Mouse (Mus musculus) heart, adult 2 months (tissue): Measurements from ENCODE around the gene Marc2. TPM values are rescaled to one million over a fixed set of nuclear protein-coding genes. Genes with fewer than 3 reads are reported as not detected.

Experiments
- DNase-seq, 2 experiments: peaks; one replicate each; pipeline ENCODE4 v3.0.0; 2021
- H3K27ac ChIP-seq: fragments of 200-600 bp; 2 replicates; pipeline ENCODE4 v1.8.1; 2022
- H3K27me3 ChIP-seq: fragments of 200-500 bp; 2 replicates; pipeline ENCODE4 v1.6.1; 2012; ENCODE audit warnings: mild to moderate bottlenecking, low read length, inconsistent platforms, mixed read lengths; ENCODE audit not compliant: control insufficient read depth, insufficient read depth
- H3K36me3 ChIP-seq: fragments of 200-500 bp; 2 replicates; pipeline ENCODE4 v1.6.1; 2012; ENCODE audit warnings: low read length, inconsistent platforms; ENCODE audit not compliant: control insufficient read depth, insufficient read depth
- H3K4me1 ChIP-seq: fragments of 200-500 bp; 2 replicates; pipeline ENCODE4 v1.6.1; 2011; ENCODE audit warnings: low read length; ENCODE audit not compliant: control insufficient read depth, insufficient read depth
- H3K4me3 ChIP-seq: fragments of 200-600 bp; 2 replicates; pipeline ENCODE4 v1.8.1; 2022
- H3K79me2 ChIP-seq: fragments of 200-500 bp; replicated peaks from 2 replicates; pipeline ENCODE4 v1.6.1; 2012; ENCODE audit warnings: mild to moderate bottlenecking, inconsistent platforms, low read length, moderate library complexity, mixed read lengths; ENCODE audit not compliant: control insufficient read depth, insufficient read depth
- H3K9ac ChIP-seq: fragments of 200-500 bp; 2 replicates; pipeline ENCODE4 v1.6.1; 2012; ENCODE audit warnings: low read depth, mild to moderate bottlenecking, control low read depth, inconsistent platforms, low read length, mixed read lengths
- CTCF ChIP-seq: fragments of 200-600 bp; IDR thresholded peaks from 2 replicates; pipeline ENCODE4 v1.8.1; 2022; ENCODE audit warnings: antibody characterized with exemption, mild to moderate bottlenecking, moderate library complexity
- EP300 ChIP-seq: fragments of 200-500 bp; IDR thresholded peaks from 2 replicates; pipeline ENCODE4 v1.6.1; 2011; ENCODE audit warnings: low read depth, low read length, control low read depth; ENCODE audit not compliant: insufficient read depth
- POLR2A ChIP-seq: fragments of 200-500 bp; IDR thresholded peaks from 2 replicates; pipeline ENCODE4 v1.6.1; 2011; ENCODE audit warnings: mild to moderate bottlenecking, low read depth, low read length, control low read depth; ENCODE audit not compliant: insufficient read depth
- WGBS: fragments of 180-500 bp; shearing (Covaris S2); methylation state at CpG from one replicate; pipeline ENCODE4 v1.1.7; 2018; 5-methylcytosine and 5-hydroxymethylcytosine counted together
- intact Hi-C: fragments of 180-260 bp; cut with DNase I; formaldehyde crosslinking; loops from one replicate; pipeline ENCODE4 v1.15.1; 2025
- polyA plus RNA-seq: library from polyadenylated mRNA; depleted of rRNA; stranded (reverse); fragments of >200 nt; gene quantifications from 2 replicates; pipeline ENCODE4 v1.2.3, GENCODE M21; 2012
- total RNA-seq, 2 experiments: library from RNA; stranded (reverse); gene quantifications; 2 replicates each; pipeline ENCODE4 v1.2.3; 2021

Marc2 gene
- total and polyA plus RNA-seq, 3 experiments = 41.6 to 146 (median 106) TPM

DNA sequence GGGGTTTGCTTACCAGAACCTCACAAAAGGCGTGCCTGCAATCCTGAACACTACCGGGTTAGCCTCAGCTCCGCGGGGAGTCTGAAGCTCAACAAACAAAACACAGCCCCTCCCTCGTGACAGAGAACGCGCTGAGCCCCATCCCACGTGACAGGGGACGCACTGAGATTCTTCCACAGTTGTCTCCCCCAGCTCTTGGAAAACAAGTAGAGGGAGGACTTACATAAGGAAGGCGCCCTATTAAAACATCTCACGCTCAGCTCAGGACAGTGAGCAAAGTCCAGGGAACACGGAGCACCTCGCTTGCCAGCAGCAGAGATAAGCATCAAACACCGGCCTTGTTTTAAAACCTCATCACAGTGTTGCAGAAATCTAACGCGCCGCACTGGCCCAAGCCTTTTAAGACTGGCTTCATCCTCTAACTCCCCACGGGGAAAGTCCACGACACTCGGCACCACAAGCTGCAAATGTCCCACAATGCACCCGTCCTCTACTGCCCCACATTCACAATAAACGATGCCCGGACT is 19.0 kb downstream of the Marc2 start:
- H3K79me2 ChIP-seq = no peaks in the 10 kb centered on the region
- no peaks in the 10 kb centered on the region for H3K27me3 ChIP-seq
- TF ChIP-seq EP300 = no peak
- no peak for TF ChIP-seq CTCF
- peaks cover 4% of the 10 kb centered on the region for H3K4me1 ChIP-seq
- peak; percentile 19 to 29 for DNase-seq
- intact Hi-C loops = loop anchor here (2.0 kb wide), 1 partner anchor 18 kb away; no protein-coding TSS in a partner anchor
- no peaks in the 10 kb centered on the region for H3K36me3 ChIP-seq
- H3K4me3 ChIP-seq = no peak overlapping the region
- no peak overlapping the region; the same call in 1 of the 2 replicates for H3K27ac ChIP-seq
- WGBS = 52% methylated on average over 23 of the region's 23 CpGs
- no peak overlapping the region for H3K9ac ChIP-seq

DNA sequence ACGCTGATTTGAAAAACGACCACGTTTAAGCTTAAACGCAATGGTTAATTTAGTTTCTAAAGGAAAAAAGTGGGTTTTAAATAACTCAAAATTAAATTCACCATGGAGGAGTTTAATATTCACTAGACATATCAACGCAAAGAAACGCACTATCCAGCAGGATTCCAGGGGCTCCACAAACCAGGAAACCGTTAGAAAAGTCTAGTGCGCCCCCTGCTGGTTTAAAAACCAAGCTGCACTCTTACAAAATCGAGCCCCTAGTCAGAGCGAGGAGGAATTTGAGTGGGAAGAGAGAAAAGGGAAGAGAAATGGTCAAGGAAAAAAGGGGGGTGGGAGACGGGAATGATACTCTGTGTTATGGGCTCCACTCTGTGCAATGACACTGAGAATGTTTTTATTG is 21.2 kb downstream of the Marc2 start:
- H3K36me3 ChIP-seq = no peaks in the 10 kb centered on the region
- peak overlapping the region; percentile 38 for H3K27ac ChIP-seq
- TF ChIP-seq EP300 (no peak), POLR2A (no peak), CTCF (peak; percentile 69)
- no peaks in the 10 kb centered on the region for H3K79me2 ChIP-seq
- DNase-seq = no peak
- H3K27me3 ChIP-seq = no peaks in the 10 kb centered on the region
- WGBS = 15% methylated on average over 11 of the region's 11 CpGs
- intact Hi-C loops = loop anchor here (2.0 kb wide), 2 partner anchors 28 to 68 kb away; no protein-coding TSS in a partner anchor
- no peak overlapping the region; the same call in 1 of the 2 replicates for H3K4me3 ChIP-seq
- H3K4me1 ChIP-seq = peaks cover 4% of the 10 kb centered on the region
- no peak overlapping the region for H3K9ac ChIP-seq

DNA sequence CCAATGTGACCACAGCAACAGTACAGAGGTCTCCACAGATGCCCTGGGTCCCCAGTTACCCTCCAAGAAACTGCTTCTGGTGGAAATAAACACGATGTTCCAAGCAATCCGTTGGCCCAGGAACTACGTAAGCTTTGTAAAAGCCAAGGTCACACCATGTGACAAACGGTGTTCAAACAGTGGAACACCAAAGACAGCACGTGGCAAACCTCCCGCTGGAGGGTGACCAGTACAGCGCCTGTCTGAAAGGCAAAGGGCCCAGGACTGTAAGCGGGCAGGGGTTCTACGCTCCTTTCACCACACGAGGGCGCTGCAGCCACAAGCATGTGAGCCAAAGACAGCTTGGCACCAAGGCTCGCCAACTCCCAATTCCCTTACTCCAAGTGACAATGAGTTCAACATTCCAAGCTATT is 21.8 kb downstream of the Marc2 start:
- WGBS = 2% methylated on average over 12 of the region's 12 CpGs
- TF ChIP-seq EP300 = peak; percentile 98
- peak; percentile 85 for TF ChIP-seq CTCF
- TF ChIP-seq POLR2A = no peak
- intact Hi-C loops = loop anchor here (1.0 to 2.0 kb wide), 3 partner anchors 28 to 68 kb away; partner anchors contain the start of gene C130074G19Rik
- no peak overlapping the region for H3K4me3 ChIP-seq
- H3K79me2 ChIP-seq = no peaks in the 10 kb centered on the region
- H3K27me3 ChIP-seq = no peaks in the 10 kb centered on the region
- peak overlapping the region; percentile 38 for H3K27ac ChIP-seq
- DNase-seq = peak; percentile 88 to 92
- peak overlapping the region; percentile 9; the same call in 1 of the 2 replicates for H3K9ac ChIP-seq
- no peaks in the 10 kb centered on the region for H3K36me3 ChIP-seq
- peaks cover 4% of the 10 kb centered on the region for H3K4me1 ChIP-seq

DNA sequence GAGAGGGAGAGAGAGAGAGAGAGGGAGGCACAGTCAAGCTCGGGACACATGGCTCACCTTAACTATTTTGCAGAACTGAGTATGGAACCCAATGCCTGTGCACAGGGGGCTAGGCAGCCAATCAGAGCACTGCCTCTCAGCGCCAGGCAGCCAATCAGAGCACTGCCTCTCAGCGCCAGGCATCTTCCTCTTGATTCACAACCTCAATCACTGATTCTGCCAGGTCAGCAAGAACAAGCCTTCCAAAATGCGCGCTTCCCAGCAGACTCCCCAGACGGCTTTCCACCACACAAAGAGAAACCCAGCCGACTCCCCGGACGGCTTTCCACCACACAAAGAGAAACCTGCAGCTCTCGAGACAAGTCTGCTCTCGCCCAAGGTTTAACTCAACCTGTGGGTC is 23.6 kb downstream of the Marc2 start:
- H3K79me2 ChIP-seq = no peaks in the 10 kb centered on the region
- no peaks in the 10 kb centered on the region for H3K27me3 ChIP-seq
- no peak overlapping the region for H3K9ac ChIP-seq
- TF ChIP-seq POLR2A (no peak), EP300 (no peak), CTCF (no peak)
- intact Hi-C loops = loop anchor here (2.0 kb wide), 1 partner anchor 364 kb away; no protein-coding TSS in a partner anchor
- H3K4me1 ChIP-seq = peaks cover 4% of the 10 kb centered on the region
- H3K36me3 ChIP-seq = no peaks in the 10 kb centered on the region
- no peak overlapping the region for H3K4me3 ChIP-seq
- no peak for DNase-seq
- no peak overlapping the region for H3K27ac ChIP-seq
- WGBS = 49% methylated on average over 11 of the region's 11 CpGs

DNA sequence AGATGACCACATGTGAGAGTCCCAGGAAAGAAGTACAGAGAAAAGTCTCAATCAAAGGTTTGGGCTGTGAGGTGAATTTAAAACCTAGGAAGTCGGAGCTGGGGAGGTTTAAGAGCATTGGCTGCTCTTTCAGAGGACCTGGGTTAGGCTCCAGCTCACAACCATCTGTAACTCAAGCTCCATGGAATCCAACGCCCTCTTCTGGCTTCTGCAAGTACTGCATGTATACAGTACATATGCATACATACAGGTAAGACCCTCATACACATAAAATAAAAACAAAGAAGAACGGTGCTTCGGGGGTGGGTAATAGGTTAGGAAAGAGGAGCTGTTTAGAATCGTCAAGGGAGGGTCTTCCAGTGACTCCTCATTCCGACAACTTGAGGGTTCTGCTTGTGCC is 28.5 kb downstream of the Marc2 start:
- DNase-seq = no peak
- no peak for TF ChIP-seq EP300
- peak; percentile 50 for TF ChIP-seq CTCF
- TF ChIP-seq POLR2A = no peak
- no peaks in the 10 kb centered on the region for H3K27me3 ChIP-seq
- no peaks in the 10 kb centered on the region for H3K4me1 ChIP-seq
- intact Hi-C loops = no loop called here
- 83% methylated on average over 6 of the region's 6 CpGs for WGBS
- H3K4me3 ChIP-seq = no peak overlapping the region
- no peak overlapping the region for H3K9ac ChIP-seq
- no peaks in the 10 kb centered on the region for H3K36me3 ChIP-seq
- no peak overlapping the region for H3K27ac ChIP-seq
- no peaks in the 10 kb centered on the region for H3K79me2 ChIP-seq

GRCm38 (mm10) chr1:184811716-184812250 is 34.5 kb downstream of the Marc2 start:
- Histone ChIP-seq H3K79me2 (no peaks in the 10 kb centered on the region), H3K4me1 (no peaks in the 10 kb centered on the region), H3K9ac (no peak overlapping the region), H3K36me3 (no peaks in the 10 kb centered on the region), H3K4me3 (no peak overlapping the region), H3K27ac (no peak overlapping the region), H3K27me3 (peaks cover 4% of the 10 kb centered on the region)
- intact Hi-C loops = no loop called here
- TF ChIP-seq CTCF (no peak), POLR2A (no peak), EP300 (no peak)
- WGBS = 86% methylated on average over 8 of the region's 8 CpGs
- DNase-seq = no peak
